Mouse (Mus musculus): ENCODE data around the gene Sh3bp1. TPM values are rescaled to one million over a fixed set of nuclear protein-coding genes. Genes with fewer than 3 reads are reported as not detected.

Sh3bp1 gene
- 26.8 and 41.7 TPM in 2 replicates for polyA plus RNA-seq (2011; ENCODE audit: insufficient read depth, insufficient read length, low read depth, missing spikeins)

DNA sequence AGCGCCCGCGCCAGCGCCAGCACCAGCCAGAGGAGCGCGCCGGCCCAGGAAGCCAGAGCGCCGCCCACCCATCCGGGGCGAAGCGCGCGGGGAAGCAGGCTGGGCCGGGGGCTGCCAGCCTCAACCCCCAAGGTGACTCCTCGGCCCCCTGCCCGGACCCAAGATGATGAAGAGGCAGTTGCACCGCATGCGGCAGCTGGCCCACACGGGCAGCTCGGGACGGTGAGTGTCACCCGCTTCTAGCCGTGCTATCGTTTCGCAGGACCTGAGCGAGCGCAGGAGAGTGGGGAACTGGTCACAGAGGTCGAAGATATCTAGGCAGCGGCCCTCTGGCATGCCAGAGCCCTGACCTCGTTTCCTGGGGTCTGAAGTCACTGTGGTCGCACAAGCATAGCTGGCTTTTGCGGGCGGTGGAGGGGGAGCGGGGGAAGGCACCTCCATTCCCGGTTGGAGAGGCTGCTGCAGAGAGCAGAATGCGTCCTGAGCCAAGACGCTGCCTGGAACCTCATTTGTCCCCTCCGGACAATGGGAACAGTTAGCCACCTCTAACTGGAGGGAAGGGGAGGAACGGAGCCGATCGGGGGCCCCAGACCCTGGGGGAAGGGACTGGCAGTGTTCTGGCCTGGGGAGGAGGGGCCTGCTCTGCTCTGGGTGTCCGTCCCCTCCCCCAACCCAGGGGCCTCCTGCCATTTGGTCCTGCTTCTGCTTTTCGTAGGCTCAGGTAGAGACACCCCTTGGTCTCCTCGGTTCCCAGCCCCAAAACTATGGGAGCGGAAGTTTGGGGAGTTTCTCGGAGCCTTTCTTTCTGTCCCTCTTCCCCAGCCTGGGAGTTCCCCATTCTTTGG lies at the start of gene Sh3bp1:
TSS of gene Sh3bp1 (plus strand) at position 29 of the 845 bp plus-strand sequence.
- Histone ChIP-seq H3K9me3 (replicated peaks; ENCODE audit: control insufficient read depth, insufficient read depth, low read length, poor library complexity, severe bottlenecking) (no peaks in the 10 kb centered on the region), H3K4me3 (ENCODE audit: low read depth, low read length) (peak within 1 kb of the TSS; percentile 79), H3K4me1 (ENCODE audit: control insufficient read depth, insufficient read depth, low read length) (peaks cover 6% of the 10 kb centered on the region), H3K27me3 (ENCODE audit: control insufficient read depth, insufficient read depth, low read length, poor library complexity, severe bottlenecking) (no peaks in the 10 kb centered on the region), H3K36me3 (ENCODE audit: control insufficient read depth, insufficient read depth, low read length, poor library complexity, severe bottlenecking) (no peaks in the 10 kb centered on the region), H3K27ac (ENCODE audit: insufficient read depth, low read length) (no peak within 1 kb of the TSS), H3K9ac (ENCODE audit: low read depth, poor library complexity, severe bottlenecking) (peak within 1 kb of the TSS; percentile 45)
- TF ChIP-seq EP300 (IDR thresholded peaks at IDR 0.05; ENCODE audit: insufficient read depth, low read depth, low read length) (no peak), CTCF (IDR thresholded peaks at IDR 0.05; ENCODE audit: low read depth, low read length) (no peak), POLR2A (IDR thresholded peaks at IDR 0.05; ENCODE audit: insufficient read depth, low read length) (no peak)

- H3K4me1 ChIP-seq (ENCODE audit: control insufficient read depth, insufficient read depth, low read length): peaks cover 7% of the 10 kb centered on the region
- H3K36me3 ChIP-seq (ENCODE audit: control insufficient read depth, insufficient read depth, low read length, poor library complexity, severe bottlenecking): no peaks in the 10 kb centered on the region
- H3K9ac ChIP-seq (ENCODE audit: low read depth, poor library complexity, severe bottlenecking): no peak overlapping the region
- no peak overlapping the region for H3K27ac ChIP-seq (ENCODE audit: insufficient read depth, low read length)
- TF ChIP-seq CTCF (IDR thresholded peaks at IDR 0.05; ENCODE audit: low read depth, low read length) (no peak), EP300 (IDR thresholded peaks at IDR 0.05; ENCODE audit: insufficient read depth, low read depth, low read length) (no peak), POLR2A (IDR thresholded peaks at IDR 0.05; ENCODE audit: insufficient read depth, low read length) (no peak)
- H3K4me3 ChIP-seq (ENCODE audit: low read depth, low read length): no peak overlapping the region
- no peaks in the 10 kb centered on the region for H3K9me3 ChIP-seq (replicated peaks; ENCODE audit: control insufficient read depth, insufficient read depth, low read length, poor library complexity, severe bottlenecking)
- H3K27me3 ChIP-seq (ENCODE audit: control insufficient read depth, insufficient read depth, low read length, poor library complexity, severe bottlenecking): no peaks in the 10 kb centered on the region
These were observed 49.3 kb upstream of the Sh3bp1 start for GRCm38 (mm10) chr15:78850059-78850824.

GRCm38 (mm10) chr15:78850944-78851343 lies 48.6 kb upstream of the Sh3bp1 start:
- no peaks in the 10 kb centered on the region for H3K27me3 ChIP-seq (ENCODE audit: control insufficient read depth, insufficient read depth, low read length, poor library complexity, severe bottlenecking)
- H3K9ac ChIP-seq (ENCODE audit: low read depth, poor library complexity, severe bottlenecking): no peak overlapping the region

DNA sequence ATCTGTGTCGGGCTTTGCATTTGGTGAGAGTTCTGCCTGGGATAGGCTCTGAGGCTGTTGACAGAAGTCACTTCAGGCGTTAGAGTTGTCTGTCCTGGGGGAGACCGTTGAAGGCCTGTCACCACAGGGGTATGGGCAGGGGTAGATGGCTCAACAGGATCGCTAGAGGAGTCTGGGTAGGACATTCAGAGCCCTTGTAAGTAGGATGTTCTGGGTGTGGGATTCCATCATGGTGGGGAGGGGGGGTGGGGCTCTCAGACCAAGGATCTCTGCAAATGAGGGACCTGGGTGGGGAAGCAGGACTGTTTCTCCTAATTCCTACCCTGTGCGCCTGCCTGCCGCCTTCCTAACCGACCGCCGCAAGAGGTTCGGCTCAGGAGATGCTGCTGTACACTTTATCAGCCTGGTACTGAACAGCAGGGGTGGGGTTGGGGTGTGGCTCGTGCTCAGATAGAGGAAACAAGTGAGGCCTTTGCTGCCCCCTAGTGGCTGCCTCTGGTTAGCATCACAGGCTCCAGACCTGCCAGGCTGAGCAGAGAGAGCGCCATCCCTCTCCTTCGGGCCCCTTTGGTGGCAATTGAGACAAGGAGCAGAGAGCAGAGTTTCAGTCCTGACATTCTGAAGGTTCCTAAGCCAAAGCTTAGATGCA lies 47.9 kb upstream of the Sh3bp1 start:
- no peak overlapping the region for H3K4me3 ChIP-seq (ENCODE audit: low read depth, low read length)
- H3K9ac ChIP-seq (ENCODE audit: low read depth, poor library complexity, severe bottlenecking): no peak overlapping the region
- H3K27me3 ChIP-seq (ENCODE audit: control insufficient read depth, insufficient read depth, low read length, poor library complexity, severe bottlenecking): no peaks in the 10 kb centered on the region
- peaks cover 4% of the 10 kb centered on the region for H3K4me1 ChIP-seq (ENCODE audit: control insufficient read depth, insufficient read depth, low read length)
- no peaks in the 10 kb centered on the region for H3K36me3 ChIP-seq (ENCODE audit: control insufficient read depth, insufficient read depth, low read length, poor library complexity, severe bottlenecking)
- TF ChIP-seq CTCF (IDR thresholded peaks at IDR 0.05; ENCODE audit: low read depth, low read length) (peak; percentile 90), POLR2A (IDR thresholded peaks at IDR 0.05; ENCODE audit: insufficient read depth, low read length) (no peak), EP300 (IDR thresholded peaks at IDR 0.05; ENCODE audit: insufficient read depth, low read depth, low read length) (0 out of 2 replicates have a peak, but pooled peaks have one; percentile 52)
- H3K27ac ChIP-seq (ENCODE audit: insufficient read depth, low read length): no peak overlapping the region
- no peaks in the 10 kb centered on the region for H3K9me3 ChIP-seq (replicated peaks; ENCODE audit: control insufficient read depth, insufficient read depth, low read length, poor library complexity, severe bottlenecking)

More at GRCm38 (mm10) chr15:78850944-78851343, 48.6 kb upstream of the Sh3bp1 start:
- no peak for TF ChIP-seq CTCF (IDR thresholded peaks at IDR 0.05; ENCODE audit: low read depth, low read length)
- no peak for TF ChIP-seq EP300 (IDR thresholded peaks at IDR 0.05; ENCODE audit: insufficient read depth, low read depth, low read length)
- no peak for TF ChIP-seq POLR2A (IDR thresholded peaks at IDR 0.05; ENCODE audit: insufficient read depth, low read length)
- H3K9me3 ChIP-seq (replicated peaks; ENCODE audit: control insufficient read depth, insufficient read depth, low read length, poor library complexity, severe bottlenecking): no peaks in the 10 kb centered on the region
- no peak overlapping the region for H3K4me3 ChIP-seq (ENCODE audit: low read depth, low read length)
- H3K27ac ChIP-seq (ENCODE audit: insufficient read depth, low read length): no peak overlapping the region
- H3K4me1 ChIP-seq (ENCODE audit: control insufficient read depth, insufficient read depth, low read length): peaks cover 7% of the 10 kb centered on the region
- no peaks in the 10 kb centered on the region for H3K36me3 ChIP-seq (ENCODE audit: control insufficient read depth, insufficient read depth, low read length, poor library complexity, severe bottlenecking)

- Histone ChIP-seq H3K9ac (ENCODE audit: low read depth, poor library complexity, severe bottlenecking) (no peak within 1 kb of the TSS), H3K36me3 (ENCODE audit: control insufficient read depth, insufficient read depth, low read length, poor library complexity, severe bottlenecking) (no peaks in the 10 kb centered on the region), H3K4me3 (ENCODE audit: low read depth, low read length) (no peak within 1 kb of the TSS), H3K27ac (ENCODE audit: insufficient read depth, low read length) (no peak within 1 kb of the TSS), H3K27me3 (ENCODE audit: control insufficient read depth, insufficient read depth, low read length, poor library complexity, severe bottlenecking) (no peaks in the 10 kb centered on the region), H3K9me3 (replicated peaks; ENCODE audit: control insufficient read depth, insufficient read depth, low read length, poor library complexity, severe bottlenecking) (no peaks in the 10 kb centered on the region), H3K4me1 (ENCODE audit: control insufficient read depth, insufficient read depth, low read length) (peaks cover 4% of the 10 kb centered on the region)
- TF ChIP-seq EP300 (IDR thresholded peaks at IDR 0.05; ENCODE audit: insufficient read depth, low read depth, low read length) (no peak), POLR2A (IDR thresholded peaks at IDR 0.05; ENCODE audit: insufficient read depth, low read length) (no peak), CTCF (IDR thresholded peaks at IDR 0.05; ENCODE audit: low read depth, low read length) (no peak)
These were observed 44.1 kb upstream of the Sh3bp1 start, which contains the start of gene Lgals2 for GRCm38 (mm10) chr15:78855303-78855965. TSS of gene Lgals2 (minus strand) at chr15:78855529.

Data from ES-Bruce4 (cell line).